Mouse (Mus musculus): ENCODE measurements around the gene Hivep1.

Hivep1 gene

DNA sequence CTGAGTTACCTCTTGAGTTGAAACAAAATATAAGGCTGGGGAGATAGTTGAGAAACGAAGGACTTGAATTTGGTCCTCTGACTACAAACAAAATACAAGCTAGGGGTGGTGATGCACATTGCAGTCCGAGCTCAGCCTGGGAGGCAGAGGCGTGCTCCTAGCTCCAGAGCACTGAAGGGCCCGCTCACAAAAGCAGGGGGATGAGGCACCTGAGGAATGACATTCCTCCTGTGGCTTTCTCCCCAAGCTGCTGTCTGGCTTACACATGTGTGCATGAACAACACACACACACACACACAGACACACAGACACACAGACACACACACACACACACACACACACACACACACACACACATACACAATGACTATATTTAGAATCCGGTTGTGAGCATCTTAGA, 60.9 kb downstream of the Hivep1 start:
- DNase-seq (ENCODE audit: low spot score in 2 of 2): no peak

DNA sequence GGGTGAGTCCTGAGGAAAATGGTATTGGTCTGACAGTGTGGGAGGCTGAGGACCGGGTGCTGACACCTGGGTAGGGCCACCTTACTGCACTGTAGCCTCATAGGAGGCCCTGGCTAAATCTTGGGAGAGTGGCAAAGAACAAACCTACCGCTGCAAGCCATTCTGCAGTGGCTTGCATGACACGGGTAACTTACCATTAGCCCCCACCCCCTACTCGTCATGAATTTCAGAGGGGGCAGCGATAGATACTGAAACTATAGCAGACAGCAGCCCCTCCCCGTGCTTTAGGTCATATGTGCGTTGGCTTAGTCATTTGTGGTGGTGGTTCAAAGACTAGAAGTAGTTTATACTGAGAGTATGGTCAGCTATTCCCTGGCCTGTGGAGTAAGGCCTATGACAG, 61.8 kb downstream of the Hivep1 start:
- no peak for DNase-seq (ENCODE audit: low spot score in 2 of 2)

DNA sequence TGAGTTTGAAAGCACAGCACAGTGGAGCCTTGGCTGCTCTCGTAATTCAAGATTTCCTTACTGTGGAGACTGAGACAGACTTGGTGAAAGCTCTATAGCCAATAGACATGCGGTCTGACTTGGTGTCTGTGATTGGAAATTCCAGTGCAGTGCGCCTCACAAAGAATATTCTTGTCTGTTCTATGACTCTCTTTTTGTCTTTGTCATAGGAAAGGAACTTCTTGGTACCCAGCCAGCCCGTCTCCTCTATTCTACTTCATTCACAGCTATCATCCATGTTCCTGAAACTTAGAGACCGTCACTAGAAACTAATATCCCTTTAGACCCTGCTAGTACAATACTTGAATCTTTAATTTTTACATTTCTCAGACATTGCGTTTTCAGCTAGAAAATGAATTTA, 64.5 kb downstream of the Hivep1 start:
- DNase-seq (ENCODE audit: low spot score in 2 of 2): no peak

DNA sequence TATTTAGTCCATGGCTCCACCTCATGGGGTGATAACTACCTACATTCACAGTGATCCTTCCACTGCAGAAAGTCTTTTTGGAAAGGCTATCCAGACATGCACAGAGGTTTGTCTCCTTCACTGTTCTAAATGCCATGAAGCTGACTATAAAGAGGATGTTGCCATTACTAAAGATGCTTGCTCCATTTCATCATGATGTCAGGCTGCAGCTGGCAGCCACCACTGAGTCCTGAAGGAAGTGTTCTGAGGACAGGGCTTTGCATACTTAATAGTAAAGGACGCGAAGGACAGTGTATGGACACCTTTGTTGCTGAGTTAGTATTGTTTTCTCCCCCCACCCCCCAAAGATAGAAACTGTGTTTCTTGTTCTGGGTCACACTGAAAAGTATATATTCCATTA, 67.2 kb downstream of the Hivep1 start:
- no peak for DNase-seq (ENCODE audit: low spot score in 2 of 2)

DNA sequence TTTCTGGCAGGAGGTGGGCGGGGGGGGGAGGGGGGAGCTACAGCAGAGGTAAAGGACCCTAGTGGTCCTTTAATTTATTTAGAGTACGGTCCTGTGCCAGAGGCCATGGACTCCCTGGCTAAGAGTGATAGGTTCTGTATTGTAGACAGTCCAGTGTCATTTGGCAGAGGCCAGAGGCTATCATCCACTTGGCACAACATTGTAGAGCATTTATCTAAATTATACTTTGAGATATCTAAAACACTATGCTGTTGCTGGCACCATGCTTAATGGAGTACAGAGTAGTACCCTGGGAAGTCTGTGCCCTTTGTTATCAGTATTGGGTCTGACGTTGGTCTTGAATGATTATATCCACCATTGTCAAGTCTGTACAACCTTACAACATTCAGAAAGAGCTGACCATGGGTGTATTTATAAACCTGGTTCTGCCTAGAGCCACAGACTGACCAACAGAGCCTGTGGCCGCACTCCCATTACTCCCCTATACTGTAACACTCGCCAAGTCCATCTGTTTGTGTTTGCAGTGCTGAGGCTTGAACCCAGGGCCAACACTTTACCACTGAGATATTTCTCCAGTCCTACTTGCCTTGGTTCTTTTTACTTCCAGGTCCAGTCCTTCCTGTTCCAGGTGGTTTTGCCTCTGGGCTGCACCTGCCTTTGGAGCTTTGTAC, 69.4 kb downstream of the Hivep1 start:
- DNase-seq (ENCODE audit: low spot score in 2 of 2): no peak

DNA sequence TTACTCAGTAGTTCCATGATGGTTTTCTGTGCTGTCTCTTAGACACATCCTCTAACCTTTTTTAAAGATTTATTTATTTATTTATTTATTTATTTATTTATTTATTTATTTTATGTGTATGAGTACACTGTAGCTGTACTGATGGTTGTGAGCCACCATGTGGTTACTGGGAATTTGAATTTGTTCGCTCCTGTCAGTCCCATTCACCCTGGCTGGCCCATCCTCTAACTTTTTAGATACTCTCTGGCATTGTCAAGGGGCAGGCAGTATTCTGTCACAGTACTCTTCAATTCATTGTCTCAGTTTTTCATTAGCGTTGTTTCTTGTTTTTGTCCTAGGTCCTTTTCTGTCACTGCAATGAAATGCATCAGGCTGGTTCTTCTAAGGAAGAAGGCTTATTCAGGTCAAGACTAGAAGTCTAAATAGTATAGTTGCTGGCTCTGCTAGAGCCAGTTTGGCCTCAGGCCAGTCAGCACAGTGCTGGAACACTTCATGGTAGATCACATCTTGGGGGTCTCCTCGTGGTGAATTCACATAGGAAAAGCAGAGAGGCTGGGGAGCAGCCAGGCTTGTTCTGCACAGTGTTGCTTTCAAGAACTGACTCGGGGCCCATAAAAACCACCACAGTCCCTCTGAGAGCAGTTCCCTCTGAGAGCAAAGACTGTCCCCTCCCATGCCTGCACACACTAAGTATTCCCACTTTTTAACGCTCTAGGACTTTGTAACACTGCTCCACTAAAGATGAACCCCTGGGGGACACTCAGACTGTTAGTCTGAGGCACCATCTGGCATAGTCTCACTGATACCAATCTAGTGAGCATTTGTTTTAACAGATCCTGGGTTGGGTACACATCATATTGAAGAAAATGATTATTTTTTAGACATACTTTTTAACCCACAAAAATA, 70.2 kb downstream of the Hivep1 start:
- DNase-seq (ENCODE audit: low spot score in 2 of 2): no peak

DNA sequence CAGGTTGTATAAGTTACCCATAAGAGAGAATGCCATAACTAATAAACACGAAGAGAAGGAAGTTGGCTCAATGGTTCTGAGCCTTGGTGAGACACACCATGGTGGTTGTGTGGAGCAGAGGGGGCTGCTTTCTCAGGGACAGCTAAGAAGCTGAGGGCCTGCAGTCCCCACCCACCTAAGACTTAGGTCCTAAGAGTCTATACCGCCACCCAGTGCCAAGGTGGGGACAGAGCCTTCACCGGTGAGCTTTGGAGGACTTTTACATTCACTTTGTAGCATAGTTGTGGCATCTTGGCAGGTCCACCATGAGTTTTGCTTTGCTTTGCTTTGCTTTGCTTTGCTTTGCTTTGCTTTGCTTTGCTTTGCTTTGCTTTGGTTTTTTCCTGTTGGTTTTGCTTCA, 92.8 kb downstream of the Hivep1 start:
- DNase-seq (ENCODE audit: low spot score in 2 of 2): peak in 1 of 2 experiments; percentile 9

DNA sequence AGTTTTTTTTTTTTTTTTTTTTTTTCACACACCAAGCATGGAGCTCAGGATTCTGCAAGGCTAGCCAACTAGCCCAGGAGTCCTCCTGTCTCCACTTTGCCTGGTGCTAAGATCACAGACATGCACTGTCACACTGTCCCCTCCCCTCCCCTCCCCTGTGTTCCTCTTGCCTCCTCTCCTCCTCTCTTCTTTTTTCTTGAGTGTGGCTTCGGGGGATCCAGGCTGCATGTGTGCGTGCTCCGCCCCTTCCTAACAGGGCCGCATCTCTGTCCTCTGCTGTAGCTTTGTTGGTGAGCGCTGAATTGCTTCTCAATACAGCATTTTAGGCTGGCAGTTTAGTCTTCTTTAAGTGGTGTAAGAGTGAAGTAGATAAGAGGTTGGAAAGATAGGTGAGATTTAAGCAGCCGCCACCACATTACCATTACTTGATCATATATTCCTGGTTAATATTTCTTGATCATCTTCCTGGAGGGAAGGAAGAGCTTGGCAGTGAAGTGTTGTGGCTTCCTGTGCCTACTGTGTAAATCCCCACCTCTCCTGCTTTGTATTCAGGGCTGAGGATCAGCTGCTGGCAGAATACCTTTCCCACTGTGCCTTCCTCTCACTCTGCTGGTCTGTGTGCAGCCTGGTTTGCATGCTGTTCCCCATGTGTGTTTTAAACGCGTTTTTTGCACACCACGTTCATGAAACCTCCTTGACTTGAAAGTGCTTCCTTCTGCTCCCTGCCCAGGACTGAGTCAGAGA, 97.7 kb downstream of the Hivep1 start:
- DNase-seq (ENCODE audit: low spot score in 2 of 2): no peak

DNA sequence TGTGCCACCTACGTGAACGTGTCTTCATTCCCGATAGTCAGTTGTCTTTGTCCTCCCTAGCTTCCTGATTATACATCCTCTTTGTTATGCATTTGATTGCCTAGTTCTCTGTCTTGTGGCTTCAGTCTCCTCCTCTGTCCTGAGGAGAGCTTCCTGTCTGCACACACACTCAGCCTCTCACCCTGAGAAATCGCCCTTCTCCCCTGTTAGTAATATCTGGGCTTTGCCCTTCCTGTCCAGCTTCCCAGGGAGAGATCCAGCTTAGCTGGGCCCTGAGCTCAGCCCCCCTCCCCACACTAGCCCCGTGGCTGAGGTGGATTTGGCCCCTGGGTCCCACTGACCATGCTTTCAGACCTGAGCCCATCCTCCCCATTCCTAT, 98.2 kb downstream of the Hivep1 start:
- DNase-seq (ENCODE audit: low spot score in 2 of 2): no peak

DNA sequence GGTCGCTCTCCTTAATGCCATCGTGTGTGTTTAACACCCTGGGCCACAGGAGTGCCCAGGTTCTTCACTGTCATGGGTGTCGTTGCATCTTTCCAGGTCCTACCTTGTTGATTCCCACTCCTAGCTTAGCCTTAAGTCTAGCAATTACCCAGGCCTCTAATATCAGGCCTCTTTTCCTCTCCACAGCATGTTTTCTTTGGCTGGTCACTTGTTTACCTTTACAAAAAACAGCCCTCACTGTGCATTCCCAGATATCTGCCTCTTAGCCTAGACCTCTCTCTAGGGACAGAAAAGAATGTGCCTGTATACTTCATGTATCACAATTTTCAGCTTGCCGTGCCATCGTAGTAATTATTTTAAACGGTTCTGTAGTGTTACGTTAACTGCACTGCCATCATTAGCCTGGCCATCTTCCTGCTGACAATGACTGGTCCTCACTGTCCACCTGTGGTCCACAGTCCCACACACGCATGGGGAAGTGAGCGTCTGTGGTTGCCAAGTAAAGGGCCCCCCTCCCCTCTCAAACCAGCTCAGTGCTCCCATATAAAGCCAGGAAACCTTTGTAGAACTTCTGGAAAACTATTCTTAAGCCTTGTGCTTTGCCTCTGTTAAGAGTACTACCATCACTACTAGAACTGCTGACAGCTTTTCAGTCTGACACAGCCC, 98.8 kb downstream of the Hivep1 start:
- no peak for DNase-seq (ENCODE audit: low spot score in 2 of 2)

DNA sequence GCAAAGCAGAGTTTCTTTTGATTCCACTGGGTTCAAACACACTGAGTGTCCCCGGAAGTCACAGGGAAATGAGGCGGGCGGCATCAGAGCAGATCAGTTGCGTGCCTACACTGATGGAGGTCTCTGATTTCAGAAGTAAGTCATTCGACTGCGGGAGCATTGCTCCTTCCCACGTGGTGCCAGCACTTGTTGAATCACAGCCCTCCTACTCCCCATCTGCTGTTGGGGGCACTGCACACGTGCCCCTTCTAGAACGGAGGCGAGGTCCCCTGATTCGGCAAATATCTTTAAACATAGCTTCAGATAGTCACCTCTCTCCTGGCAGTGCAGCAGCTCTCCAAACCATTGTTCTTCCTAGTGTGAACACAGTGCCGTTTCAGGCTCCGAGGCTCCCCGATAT, 106.4 kb downstream of the Hivep1 start:
- no peak for DNase-seq (ENCODE audit: low spot score in 2 of 2)

DNA sequence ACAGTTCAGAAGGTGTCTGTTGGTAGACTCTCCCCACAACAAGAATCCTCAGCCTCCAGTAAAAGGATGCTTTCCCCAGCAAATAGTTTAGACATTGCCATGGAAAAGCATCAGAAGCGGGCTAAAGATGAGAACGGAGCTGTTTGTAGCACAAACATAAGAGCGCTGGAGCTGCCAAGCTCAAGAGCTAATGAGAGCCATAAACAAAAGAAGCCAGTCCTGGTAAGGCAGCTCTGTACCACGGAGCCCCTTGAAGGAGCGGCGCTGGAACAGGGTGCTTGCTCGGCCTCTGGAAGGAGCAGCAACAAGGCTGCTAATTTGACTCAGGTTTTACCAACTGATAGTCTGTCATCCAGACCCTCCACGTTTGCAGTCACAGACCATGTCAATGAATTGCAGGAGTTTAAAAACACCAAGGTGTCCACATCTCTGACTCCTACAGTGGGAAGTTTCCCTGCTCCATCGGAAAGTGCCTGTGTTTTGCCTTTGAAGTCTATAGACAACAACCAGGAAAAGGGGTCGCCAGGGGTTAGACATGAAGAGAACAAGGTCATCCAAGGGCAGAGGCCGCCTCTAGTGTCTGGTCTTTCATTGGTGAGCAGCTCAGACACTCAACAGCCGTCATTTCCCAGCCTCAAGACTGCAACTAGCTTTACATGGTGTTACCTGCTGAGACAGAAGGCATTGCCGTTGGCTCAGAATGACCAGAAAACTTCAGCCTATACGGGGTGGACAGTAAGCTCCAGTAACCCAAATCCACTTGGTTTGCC, 107.8 kb downstream of the Hivep1 start:
- no peak for DNase-seq (ENCODE audit: low spot score in 2 of 2)

DNA sequence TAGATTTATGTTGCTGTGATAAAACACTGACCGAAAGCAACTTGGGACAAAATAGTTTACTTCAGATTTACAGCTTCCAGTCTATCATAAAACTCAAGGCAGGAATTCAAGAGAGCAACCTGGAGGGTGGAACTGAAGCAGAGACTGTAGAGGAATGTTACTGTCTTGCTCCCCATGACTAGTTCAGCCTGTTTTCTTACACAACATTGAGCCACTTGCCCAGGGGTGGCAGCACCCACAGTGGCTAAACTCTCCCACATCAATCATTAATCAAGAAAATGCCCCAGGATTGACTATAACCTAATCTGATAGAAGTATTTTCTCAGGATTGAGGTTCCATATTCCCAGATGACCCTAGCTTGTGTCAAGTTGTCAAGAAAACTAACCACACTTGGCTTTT, 119.0 kb downstream of the Hivep1 start:
- no peak for DNase-seq (ENCODE audit: low spot score in 2 of 2)

DNA sequence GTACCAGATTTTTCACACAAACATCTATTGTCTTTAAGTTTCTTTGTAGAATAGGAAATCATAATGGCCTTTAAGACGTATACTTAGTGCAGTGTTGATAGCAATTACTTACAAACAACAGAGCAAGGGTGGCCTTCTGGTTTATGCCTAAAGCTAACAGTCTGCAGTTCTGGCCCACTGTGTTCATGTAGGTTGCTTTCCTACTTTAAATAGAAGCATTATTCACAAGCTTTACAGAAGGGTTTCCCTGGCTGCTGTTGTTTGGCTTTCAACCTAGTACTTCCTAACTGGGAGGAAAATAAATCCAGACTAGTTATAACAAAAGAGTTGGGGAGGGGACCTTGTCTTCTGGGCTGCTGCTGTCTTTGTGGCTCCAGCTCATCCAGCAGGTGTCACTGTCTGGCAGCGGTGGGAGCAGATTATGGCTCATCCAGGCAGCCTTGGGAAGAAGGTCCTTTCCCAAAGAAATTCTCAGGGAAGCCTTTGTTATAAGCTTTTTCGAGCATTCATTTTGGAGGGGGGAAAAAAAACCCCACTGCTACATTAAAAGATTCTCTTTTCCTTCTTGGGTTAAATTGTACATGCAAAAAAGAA, 123.1 kb downstream of the Hivep1 start:
- DNase-seq (ENCODE audit: low spot score in 2 of 2): no peak

DNA sequence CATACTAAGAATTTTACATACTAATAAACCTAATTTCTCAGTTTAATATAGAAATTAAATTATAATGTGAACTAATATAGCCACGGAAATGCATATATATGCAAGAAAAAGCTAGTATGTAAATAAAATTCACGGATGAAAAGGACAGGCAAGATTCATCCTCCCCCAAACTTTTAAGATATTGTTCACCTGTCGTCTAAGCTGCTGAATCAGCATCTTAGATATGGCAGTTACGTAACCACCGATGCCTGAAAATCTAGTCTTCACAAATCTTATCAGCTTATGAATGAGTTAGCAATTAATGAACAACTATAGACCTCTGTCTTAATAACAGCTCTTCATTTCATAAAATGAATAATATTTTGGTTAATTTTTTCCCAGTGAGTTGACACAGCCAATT, 130.8 kb downstream of the Hivep1 start:
- no peak for DNase-seq (ENCODE audit: low spot score in 2 of 2)

DNA sequence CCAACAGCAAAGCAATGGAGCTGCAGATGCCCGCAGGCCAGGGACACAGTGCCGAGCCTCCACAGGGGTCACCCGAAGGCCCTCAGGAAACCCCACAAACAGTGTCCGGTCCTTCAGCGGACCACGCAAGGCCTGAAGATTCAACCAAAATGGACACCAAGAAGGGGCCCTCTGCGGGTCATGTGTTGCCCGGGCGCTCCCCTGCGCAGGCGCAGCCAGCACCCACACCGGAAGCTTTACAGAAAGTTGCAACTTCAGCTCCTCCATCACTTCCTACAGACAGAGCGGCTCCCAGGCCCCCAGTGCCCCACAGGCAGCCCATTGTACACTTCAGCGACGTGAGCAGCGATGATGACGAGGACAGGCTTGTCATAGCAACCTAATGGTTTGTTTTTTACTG, 132.3 kb downstream of the Hivep1 start:
- no peak for DNase-seq (ENCODE audit: low spot score in 2 of 2)

DNA sequence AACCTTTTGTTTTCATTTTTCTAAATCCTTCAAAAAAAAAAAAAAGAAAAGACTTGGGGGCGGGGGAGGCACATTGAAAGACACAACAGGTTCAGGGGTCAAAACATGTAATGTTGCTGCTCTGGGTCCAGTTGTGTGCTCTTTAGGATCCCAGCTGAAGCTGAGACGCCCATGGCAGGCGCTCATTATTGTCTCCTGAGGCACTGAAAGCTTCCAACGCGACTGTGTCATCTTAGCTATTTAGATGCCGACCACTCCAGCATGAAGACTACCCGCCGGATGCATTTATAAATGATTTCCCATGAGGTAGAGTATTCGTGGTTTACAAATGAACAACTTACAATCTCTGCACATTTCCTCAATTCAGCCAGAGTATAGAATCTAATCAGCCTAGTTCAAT, 141.2 kb downstream of the Hivep1 start:
- DNase-seq (ENCODE audit: low spot score in 2 of 2): no peak

DNA sequence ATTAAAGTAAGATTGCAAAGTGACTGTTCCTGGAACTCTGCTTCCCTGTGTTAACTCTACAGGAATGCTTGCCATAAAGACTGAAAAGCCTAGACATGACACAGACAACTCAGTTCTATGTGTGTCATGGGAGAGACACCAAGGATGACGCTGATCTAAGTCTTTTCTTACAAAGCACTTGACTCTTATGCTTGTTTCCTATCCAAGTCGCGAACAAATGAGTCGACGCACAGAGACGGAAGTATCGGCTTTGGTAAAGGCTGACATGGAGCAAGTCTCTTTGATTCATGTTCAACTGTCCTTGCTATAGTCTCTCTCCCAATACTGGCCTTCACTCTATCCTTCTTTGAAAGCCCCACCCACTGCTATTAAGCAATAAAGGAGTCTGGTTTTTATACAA, 143.8 kb downstream of the Hivep1 start:
- no peak for DNase-seq (ENCODE audit: low spot score in 2 of 2)

DNA sequence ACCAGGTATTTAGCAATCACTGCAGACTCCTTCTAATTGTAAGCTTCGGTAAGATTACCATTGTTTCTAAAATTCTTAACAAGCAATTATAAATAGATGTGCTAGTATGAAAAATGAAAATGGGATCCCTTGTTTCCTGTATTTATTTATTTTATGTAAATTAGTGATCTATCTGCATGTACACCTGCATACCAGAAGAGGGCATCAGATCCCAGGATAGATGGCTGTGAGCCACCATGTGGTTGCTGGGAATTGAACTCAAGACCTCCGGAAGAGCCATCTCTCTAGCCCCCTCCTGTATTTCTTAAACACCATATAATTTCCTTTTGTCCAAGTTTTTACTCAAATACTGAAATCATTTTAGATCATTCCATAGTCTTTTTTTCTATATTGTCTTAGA, 145.8 kb downstream of the Hivep1 start:
- no peak for DNase-seq (ENCODE audit: low spot score in 2 of 2)

DNA sequence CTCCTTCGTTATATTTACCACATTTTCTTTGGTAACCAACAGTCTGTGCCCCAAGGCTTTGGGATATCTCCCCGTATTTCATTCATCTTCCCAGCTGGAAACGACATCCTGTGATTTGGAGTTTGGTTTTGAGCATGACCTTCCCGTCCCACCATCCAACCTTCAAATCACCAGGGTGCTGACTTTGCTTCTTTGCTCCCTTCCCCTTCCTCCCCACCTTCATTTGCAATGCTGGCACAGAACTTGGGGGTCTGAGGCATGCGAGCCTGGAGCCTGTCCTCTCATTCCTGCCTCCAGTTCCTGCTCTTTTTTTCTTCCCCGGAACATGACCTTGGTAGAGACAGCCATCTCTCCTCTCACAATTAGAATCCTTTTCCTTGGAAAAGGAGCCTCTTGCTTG, 161.7 kb downstream of the Hivep1 start:
- DNase-seq (ENCODE audit: low spot score in 2 of 2): no peak

DNA sequence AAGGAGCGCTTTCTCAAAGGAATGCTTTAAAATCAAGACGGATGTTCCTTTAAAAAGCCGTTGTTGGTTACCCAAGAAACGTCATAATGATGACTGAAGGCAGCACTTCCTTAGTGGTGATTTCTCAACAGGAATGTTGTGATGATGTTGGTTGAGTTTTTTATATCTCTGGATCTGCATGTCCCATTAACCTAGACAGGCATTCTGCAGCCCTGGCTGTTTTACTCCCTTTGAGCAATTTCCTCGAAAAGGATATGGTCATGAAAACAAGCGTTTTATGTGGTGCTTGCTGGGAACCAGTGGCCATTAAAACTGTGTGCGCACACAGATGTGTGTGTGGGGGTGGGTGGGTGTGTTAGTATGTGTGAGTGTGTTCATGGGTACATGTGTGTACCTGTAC, 170.6 kb downstream of the Hivep1 start:
- no peak for DNase-seq (ENCODE audit: low spot score in 2 of 2)
